Mouse (Mus musculus) ovary, postnatal 36 days (tissue): ENCODE data around the gene Icmt.

ENCODE experiments used
- DNase-seq: peaks from one replicate; pipeline ENCODE4 v3.0.0; 2022; ENCODE audit warnings: low spot score, mixed read lengths

Gene Icmt

GRCm38 (mm10) chr4:152274681-152275131 lies 22.3 kb upstream of the Icmt start:
- DNase-seq: no peak

GRCm38 (mm10) chr4:152276389-152277347 lies 20.4 kb upstream of the Icmt start:
- DNase-seq: no peak

- DNase-seq: no peak
These were observed 19.1 kb upstream of the Icmt start for GRCm38 (mm10) chr4:152277916-152278315.

DNA sequence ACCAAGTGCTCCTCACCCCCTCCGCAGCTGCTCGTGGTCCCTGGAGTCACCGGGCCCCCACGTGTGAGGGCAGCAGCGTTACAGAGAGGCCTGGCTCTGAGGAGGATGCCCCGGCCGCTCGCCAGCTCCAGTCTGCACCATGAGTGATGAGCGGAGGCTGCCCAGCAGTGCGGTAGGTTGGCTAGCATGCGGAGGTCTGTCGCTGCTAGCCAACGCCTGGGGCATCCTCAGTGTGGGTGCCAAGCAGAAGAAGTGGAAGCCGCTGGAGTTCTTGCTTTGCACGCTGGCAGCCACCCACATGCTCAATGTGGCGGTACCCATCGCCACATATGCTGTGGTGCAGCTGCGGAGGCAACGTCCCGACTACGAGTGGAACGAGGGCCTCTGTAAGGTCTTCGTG lies 18.0 kb upstream of the Icmt start:
- DNase-seq: no peak

- DNase-seq: no peak
These were observed 15.4 kb upstream of the Icmt start for GRCm38 (mm10) chr4:152281601-152282000.

DNA sequence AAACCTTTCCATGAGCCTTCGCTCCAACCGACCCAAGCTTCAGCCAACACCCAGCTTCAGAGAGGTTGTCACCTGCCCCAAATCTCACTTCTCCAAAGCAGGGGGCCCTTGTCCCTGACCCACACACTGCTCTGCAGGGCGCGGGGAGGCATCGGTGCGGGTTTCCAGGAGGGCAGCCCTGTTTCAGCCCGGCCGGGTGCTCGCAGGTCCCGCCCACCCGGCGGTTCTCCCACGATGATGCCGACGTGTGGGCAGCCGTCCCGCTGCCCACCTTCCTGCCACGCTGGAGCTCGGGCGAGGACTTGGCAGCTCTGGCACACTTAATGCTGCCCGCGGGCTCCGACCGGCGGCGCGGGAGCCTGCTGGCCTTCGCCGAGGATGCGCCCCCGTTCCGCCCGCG lies 14.3 kb upstream of the Icmt start:
- no peak for DNase-seq

DNA sequence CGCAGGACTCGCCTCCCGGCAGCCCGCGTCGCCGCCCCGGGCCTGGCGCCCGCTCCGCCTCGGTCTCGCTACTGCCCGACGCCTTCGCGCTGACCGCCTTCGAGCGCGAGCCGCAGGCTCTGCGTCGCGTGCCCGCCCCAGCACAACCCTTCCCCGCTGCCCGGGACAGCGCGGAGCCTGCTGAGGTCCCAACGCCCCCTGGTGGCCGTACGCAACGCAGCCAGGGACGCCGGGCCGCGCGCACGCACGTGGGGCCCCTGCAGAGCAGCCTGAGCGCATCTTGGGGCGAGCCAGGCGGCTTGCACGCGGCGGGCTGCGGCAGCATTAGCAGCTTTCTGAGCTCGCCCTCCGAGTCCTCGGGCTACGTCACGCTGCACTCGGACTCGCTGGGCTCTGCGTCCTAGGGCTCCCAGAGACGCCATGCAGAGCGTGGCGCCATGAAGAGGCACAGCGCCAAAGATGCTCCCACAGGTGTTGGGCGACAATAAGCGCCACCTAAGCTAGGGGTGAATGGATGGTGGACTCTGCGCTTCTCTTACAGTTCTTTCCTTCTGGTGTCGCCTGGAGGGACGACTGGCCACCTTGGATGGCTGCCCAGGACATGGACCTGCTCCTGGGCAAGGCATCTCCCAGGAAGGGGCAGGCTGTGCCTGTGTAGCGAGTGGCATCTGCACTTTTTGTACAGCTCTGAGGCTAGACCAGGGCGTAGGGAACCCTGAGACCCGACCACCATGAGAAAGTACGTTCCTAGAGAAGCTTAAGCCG lies 13.7 kb upstream of the Icmt start:
- DNase-seq: peak; percentile 83

DNA sequence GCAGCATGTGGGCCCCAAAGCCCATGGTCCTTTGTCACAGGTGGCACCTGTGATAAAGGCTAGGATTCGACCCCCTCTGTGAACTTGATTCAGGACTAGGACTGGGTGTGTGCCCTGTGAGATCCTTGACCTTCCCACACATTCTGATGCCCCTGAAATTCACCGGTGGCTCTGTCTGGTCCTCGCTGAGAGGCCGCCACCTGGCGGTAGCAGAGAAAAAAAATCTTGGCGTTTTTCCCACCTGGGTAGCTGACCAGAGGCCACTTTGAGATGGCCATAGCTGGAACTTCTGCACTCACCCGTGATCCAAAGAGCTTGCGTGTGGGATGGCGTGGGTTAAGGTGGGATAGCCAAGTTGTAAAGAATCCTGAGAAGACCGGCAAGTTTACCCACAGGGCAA lies 11.5 kb upstream of the Icmt start:
- peak; percentile 58 for DNase-seq

- no peak for DNase-seq
These were observed 10.8 kb upstream of the Icmt start for GRCm38 (mm10) chr4:152286183-152286582.

DNA sequence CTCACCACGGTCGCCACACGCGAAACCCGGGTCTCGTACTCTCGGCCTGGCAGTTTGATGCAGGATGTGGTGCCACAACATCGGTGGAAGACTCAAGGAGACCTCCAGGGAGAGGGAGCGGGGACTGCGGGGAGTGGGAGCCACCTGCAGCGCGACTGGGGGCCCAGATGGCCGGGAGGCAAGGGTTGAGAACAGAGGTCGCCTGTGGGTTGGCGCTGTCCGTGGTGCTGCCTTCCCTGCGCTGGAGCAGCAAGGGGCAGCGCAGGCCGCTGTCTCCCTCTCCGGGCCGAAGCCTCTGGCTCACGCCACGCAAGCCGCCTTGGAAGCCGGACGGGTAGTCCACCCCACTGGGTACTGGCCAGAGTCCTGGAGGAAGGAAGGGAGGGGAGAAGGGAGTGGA lies 10.1 kb upstream of the Icmt start:
- DNase-seq: peak; percentile 76

DNA sequence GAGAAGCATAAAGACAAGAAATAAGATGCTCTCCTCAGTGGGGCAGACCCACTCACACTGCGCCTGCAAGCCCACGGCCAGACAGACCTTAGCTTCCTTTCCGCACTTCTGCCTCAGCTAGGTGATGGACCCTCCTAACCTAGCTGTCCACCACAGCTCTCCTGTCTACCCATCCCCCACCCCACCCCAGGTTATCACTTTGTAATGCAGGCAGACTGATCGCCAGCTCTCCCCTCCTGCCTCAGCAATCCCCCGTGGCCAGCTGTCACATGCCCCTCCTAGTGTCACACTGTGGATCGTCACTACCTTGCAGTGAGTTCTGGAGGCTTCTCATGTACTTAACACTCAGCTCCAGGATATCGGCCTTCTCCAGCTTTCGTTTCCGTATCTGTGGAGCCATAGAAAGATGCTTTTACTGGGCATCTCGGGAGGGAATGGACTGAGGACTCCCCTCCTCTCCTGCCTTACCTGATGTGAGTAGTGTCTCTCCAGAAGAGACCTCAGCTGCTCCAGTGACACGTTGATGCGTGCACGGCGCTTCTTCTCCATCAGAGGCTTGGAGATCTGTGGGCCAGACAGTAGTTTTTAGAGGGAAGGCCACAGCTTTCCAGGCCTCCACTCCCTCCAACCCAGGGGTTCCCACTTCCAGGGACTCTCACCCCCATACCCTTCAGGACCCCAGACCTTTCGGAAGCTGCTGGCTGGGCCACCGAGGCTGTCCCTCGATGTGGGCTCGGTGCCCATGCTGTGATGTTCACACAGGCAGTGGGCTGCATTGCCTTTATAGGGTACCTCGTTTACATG lies 9.5 kb upstream of the Icmt start:
- DNase-seq: no peak

- no peak for DNase-seq
These were observed 8.6 kb upstream of the Icmt start for GRCm38 (mm10) chr4:152288398-152288945.

DNA sequence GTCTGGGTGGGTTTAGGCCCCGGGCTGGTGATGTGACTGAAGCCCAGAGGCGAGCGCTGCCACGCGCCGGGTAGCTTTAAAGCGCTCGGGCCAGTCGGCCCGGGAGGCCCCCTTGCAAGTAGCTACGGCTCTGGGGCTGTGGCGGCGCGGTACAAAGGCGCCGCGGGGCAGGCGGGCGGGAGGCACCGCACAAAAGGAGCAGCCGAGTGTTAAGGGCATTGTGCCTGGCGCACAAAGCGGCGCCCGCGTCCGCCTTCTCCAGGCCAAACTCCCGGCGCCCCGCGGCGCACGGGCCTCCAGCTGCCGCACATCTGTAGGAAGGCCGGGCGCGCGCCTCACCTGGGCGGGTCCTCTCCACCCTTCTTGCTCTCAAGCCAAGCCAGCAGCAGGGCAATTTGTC lies 6.6 kb upstream of the Icmt start:
- DNase-seq: no peak

GRCm38 (mm10) chr4:152290991-152291390 lies 6.0 kb upstream of the Icmt start:
- DNase-seq: no peak

GRCm38 (mm10) chr4:152291562-152291961 lies 5.5 kb upstream of the Icmt start, which contains the start of gene Hes3:
TSS of gene Hes3 (minus strand) at chr4:152291662.
- no peak for DNase-seq

DNA sequence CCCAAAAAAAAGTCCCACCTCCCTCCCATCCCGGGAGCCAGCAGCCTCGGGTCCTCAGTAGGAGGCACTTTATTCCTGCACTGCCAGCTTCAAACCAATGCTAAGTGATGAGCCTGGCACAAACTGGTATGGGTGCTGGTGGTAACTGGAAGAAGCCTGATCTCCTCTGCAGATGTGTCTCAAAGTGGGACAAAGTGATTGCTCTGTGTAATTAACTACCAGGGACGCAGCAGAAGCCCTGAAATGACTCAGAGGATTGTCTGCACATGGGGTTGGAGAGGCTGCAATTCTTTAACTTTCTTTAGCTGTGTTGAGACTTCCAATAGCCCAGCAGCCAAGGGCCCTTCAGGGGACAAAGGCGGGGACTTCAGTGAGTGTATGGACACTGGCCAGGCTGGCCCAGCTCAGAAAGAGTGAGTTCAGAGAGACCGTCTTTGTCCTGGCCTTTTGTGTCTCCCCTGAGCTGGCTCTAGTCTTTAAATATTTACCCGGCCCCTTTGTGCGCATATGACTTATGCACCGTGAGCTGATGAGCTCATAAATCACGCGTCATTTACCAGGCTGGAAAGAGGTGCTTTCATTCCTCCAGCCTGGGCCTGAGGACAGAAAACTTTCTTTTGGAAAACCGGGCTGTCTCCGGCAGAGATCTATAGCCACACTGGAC lies 4.8 kb upstream of the Icmt start:
- no peak for DNase-seq

- no peak for DNase-seq
These were observed 2.7 kb upstream of the Icmt start for GRCm38 (mm10) chr4:152294188-152294929.

DNA sequence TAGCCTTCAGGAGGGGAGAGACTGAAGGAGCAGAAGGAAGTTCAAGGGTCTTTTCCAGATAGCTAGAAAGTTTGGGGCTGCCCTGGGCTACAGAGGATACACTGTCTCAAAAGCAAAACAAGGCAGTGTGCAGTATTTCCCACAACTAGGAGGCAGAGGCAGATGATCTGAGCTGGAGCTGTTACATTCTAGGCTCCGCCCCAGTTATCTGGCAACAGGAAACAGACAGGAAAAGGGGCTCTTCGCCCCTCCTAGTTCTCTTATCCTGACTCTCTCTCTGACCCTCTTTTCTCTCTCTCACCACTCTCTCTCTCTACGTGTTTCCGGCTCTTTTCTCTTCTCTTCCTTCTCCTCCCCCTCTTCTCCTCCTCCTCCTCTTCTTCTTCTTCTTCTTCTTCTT lies 1.1 kb upstream of the Icmt start:
- DNase-seq: no peak

DNA sequence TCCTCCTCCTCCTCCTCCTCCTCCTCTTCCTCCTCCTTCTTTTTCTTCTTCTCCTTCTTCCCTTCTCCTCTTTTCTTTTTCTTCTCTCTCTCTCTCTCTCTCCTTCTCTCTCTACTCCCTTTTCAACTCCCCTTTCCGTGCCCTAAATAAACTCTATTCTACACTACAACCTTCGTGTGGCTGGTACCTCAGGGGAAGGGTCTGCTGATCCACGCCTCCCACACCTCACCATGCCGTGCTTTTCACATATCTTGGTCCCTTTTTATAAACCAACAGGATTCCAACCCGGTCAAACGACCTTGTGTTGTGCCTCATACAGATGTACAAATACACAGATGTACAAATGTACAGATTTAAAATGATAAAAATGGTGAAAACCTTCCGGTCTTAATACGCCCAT lies 656 bp upstream of the Icmt start:
- no peak for DNase-seq

GRCm38 (mm10) chr4:152298836-152299235 lies 1.8 kb downstream of the Icmt start:
- DNase-seq: no peak

DNA sequence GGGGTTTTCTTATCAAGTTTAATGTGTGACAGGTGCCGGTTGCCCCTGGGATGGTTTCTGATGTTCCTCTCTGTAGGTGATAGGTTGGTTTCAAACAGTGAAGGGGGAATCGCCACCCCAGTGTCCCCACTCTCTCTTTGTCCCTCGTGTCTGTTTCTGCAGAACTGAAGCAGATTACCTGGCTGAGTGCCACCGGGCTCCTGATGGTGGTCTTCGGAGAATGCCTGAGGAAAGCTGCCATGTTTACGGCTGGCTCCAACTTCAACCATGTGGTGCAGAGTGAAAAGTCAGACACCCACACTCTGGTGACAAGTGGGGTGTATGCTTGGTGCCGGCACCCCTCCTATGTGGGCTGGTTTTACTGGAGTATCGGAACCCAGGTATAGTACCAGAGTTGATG lies 3.3 kb downstream of the Icmt start:
- DNase-seq: no peak
